Mouse (Mus musculus): ENCODE data around the gene Cacng1. TPM values are rescaled to one million over a fixed set of nuclear protein-coding genes. Genes with fewer than 3 reads are reported as not detected.

Gene Cacng1
- not detected for total RNA-seq (2021)
- long read RNA-seq, experiment 1: 0 reads
- long read RNA-seq, experiment 2: 0 reads

DNA sequence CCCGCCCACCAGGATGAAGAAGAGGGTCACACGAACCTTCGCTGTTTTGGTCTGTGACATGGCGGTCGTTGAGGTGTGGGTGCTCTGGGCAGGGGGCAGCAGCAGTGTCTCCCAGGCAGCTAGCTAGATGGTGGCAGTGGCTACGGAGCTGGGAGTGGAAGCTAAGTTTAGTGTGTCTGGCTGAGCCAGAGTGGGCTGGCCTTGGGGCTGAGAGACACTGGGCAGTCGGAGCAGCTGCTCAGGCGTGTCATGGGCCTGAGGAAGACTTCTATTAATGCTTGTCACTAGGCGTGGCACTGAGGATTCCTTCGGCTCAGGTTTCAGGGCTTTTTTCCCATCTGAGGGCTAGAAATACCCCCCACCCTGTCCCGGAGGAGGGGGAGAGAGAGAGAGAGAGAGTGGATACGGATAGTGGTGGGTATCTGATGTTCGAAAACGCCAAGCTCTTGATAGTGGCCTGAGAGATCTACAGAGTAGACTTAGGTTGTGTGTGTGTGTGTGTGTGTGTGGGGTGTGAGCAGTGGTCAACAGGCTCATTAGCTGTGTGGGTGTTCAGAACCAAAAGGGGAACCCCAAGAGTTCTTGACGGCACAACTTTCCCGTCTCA lies at the start of gene Cacng1:
TSS of gene Cacng1 (minus strand) at position 191 of the 607 bp plus-strand sequence.
- DNase-seq (ENCODE audit: low spot score in 2 of 2): no peak

DNA sequence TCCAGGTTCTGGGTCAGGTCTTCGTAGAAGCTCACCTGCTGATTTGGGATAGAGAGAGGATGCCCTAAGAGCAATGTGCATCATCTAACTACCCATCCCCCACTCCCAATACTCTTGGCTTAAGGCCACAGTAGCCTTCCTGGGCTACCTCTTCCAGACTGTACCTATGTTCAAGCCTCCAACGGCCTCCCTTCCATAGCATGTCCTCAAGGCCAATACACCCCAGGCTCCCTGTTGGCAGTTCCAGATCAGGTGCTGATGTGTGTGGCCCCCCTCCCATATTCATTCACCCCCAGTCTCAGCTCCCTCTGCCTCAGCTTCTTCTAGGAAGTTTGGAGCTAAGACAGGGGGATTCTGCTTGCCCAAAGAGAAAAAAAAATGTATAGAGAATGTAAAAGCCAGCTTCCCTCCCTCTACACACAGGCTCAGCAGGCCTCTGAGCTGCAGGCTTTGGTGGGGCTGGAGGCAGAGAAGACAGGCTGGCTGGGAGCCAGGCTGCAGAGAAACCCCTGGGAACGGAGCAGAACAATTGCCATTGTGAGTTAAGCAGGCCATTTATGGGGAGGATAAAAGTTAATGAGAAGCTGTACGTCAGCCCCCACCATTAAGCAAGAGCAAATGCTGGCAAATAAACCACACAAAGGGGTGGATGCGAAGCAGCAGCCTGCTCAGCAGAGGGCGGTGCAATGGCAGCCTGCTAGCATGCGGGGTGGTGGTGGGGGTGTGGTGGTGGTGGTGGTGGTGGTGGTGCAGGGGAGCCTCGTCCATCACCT lies 46.6 kb upstream of the Cacng1 start:
- DNase-seq (ENCODE audit: low spot score in 2 of 2): no peak

DNA sequence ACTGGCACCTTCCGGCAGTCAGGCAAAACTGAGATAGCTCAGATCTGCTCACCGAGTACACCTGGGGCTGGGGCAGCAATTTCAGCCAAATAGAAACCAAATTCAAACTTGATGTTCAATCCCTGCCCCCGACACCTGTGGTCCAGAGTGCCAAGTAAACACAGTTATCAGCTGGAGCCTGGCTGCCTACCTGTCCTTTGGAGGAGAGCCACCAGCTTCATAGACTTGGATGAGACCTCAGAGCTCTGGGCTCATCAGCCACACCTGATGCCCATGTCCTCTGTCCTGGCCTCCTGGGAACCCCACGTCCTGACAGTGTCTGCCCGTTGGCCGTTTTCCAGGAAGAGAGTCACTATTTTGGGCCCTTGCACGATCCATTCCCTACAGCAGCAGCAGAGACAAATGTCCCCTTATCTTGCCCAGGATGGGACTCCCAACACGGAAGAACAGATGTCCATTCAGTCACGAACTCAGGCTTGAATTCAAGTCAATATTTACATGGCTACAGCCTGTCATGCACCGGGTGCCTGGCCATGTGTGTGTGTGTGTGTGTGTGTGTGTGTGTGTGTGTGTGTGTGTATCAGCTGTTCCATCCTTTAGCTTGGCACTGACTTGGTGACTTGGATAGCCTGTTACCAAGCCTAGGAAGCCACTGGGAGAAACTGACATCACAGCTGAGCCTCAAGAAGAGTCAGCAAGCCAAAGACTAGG lies 45.6 kb upstream of the Cacng1 start:
- peak in 1 of 2 experiments; percentile 55 for DNase-seq (ENCODE audit: low spot score in 2 of 2)

DNA sequence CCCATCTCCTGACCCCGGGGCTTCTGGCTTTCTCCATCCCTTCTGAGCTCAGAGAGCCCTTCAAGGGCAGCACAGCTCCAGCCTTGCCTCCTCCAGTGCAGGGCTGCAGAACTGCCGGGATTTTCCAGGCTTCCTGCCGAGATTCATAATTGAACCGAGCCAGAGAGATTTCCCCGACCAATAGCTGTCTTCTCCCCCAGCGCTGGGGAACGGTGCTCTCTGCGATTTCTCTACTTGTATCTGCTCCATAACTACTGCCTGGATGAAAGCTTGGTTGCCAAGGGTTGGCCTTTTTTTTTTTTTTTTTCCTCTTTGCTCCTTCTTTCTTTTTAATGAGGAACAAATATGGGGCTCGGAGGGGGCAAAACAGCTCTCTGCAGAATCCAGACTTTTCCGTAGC lies 43.7 kb upstream of the Cacng1 start:
- DNase-seq (ENCODE audit: low spot score in 2 of 2): no peak

DNA sequence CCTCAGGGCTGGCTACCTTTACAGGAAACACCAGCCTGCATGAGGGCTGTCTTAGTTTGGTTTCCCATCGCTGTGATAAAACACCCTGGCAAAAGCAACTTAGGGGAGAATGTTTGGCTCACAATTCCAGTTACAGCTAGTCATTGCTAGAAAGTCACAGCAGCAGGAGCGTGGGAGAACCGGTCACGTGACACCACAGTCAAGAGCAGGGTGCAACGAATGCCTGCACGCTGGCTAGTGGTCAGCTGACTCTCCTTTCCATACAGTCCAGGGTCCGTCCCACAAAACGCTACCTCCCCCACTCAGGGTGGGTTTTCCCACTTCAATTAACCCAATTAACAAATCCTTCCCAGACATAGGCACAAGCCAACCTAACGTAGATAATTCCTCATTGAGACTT lies 43.2 kb upstream of the Cacng1 start:
- no peak for DNase-seq (ENCODE audit: low spot score in 2 of 2)

DNA sequence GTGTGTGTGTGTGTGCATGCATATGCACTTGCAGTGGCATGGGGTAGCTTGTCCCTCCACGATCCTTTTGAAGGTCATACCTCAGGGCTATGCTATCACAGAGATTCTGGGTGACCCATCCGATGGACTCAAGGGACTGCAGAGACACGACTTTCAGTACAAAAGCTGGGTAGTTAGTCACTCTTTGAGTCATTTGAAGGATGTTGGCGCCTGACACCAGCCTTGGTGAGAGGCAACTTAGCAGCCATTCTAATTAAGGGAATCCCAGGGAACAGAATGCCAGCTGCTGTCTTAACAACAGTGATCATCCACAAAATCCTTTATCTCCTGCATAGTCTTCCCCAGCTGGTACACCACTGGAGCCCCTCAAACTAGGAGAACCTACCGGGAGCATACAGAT lies 32.8 kb upstream of the Cacng1 start:
- DNase-seq (ENCODE audit: low spot score in 2 of 2): no peak

DNA sequence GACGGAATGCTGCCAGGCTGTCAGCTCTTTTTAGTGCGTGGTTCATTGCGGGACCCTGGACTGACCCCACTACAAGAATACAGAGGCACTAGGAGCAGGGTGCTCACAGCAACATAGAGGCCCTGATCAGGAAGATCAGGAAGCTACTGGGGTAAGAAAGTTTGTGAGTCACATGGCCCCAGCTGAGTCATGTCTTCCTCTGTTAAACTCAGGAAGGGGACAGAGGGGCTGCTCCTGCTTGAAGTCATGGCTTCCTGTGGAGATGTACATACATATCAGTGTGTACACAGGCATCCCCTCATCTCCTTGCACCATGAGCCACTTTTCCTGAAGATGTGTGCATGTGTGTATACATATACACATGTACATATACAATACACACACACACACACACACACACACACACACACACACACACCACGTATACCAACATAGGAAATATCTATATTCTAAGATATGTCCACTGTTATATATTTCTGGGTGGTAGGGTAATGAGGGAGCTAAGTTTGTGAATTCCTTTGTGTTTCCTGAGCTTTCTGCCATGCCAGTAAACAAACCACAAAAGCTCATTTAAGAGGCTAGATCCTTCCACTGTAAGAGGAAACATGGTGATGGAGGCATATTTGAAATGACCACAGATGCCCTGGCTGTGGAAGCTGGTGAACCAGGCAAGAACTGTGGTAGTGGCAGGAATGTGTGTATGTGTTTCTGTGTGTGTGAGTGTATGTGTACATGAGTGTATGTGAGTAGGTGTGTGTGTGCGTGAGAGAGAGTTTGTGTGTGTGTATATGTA lies 32.1 kb upstream of the Cacng1 start:
- no peak for DNase-seq (ENCODE audit: low spot score in 2 of 2)

DNA sequence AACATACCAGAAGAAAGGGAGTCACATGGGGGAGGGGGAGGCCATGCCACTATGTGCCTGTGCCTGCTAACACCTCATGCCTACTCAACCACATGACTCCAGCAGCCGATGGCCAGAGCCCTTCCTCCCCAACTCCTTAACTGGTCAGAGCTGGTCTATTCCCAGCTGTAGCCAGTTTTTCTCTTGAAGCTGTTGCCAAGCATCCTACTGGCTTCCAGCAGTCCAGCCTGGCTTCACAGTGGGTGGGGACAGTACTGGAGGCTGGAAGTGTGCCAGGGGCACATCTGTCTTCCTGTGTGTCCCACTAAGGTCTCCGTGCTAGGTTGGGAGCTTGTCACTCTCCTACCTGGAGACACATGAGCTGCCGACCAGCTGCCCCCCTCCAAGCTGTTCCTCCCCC lies 26.8 kb upstream of the Cacng1 start:
- DNase-seq (ENCODE audit: low spot score in 2 of 2): no peak

DNA sequence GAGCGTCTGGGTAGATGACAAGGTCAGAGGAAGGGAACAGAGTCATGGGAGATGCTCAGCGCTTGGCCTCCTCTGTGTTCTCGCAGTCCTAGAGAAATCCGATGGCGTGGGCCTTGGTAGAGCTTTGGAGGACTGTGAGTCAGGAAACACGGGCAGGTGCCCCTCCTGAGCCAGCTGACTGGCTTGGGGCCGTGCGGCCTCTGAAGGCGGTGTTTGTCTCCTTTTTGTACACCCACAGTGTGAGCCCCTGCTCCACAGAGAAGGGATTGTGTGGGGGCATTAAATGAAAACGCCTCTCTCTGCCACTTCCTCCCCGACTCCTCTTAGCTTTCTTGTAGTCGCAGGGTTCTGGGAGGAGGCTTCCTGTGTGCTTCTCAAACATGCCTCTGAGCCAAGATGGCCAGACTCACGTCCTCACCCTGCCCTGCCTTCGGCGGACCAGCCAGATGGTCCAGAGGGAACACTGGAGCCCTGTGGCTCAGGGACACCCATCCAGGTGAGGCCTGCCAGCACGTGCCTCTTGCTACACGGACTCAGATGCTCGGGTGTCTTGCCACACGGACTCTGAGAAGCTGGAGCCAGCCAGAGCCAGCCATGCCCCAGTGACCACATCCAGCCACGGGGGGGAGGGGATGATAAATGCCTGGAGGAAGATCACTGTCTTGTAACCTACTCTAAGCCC lies 22.2 kb upstream of the Cacng1 start:
- DNase-seq (ENCODE audit: low spot score in 2 of 2): peak in 1 of 2 experiments; percentile 45

DNA sequence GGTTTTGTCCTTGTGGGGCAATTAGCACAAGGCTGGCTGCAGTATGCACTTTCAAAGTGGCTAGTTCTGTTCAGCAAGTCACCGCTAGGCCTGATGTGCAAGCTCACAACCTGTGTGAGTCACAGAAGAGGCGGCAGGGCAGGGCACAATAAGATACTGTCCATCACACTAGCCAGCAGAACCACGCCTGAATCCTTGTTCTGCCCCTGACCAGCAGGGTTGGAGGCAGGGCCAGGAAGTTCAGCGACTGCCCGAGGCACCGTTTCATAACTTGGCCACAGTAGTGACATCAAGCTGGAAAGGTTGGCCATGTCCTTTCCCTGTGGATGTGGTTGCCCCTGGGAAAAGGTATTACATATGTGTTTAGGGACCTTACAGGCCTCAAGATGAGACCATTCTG lies 21.6 kb upstream of the Cacng1 start:
- DNase-seq (ENCODE audit: low spot score in 2 of 2): no peak

DNA sequence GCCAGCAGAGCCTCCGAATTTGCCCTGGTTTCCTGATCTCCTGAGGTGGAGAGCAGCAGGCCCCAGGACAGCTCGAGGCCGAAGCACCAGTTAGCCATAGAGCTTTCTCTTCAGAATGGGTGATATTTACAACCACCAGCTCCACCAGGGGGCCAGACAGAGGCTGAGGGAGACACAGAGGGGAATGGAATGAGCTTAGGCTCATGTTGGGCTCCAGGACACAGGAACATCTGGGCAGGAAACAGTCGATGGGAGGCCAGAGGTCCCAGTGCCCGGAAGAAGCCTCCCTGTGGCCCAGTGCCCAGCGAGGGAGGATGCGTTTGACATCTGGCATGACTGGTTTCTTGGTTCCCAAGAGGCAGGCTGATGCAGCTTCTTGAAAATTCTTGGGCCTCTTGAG lies 17.8 kb upstream of the Cacng1 start:
- DNase-seq (ENCODE audit: low spot score in 2 of 2): no peak

DNA sequence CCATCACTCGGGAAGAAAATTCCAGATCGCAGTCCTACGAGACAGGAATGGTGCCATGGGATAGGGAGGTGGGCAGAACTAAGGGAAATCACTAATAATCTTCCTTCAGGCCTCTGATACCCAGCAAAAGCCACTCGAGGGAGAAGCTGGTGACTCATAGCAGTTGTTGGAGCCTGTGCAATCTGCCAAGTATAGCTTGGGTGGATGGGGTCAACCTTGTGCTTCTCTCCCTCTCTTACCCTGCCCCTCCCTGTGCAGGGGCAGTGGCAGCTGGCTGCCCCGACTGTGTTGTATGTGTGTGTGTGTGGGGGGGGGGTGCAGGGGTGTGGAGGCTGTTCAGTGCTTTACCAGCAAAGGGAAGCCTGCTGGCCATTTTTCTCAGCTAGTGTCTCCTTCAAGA lies 15.2 kb upstream of the Cacng1 start:
- no peak for DNase-seq (ENCODE audit: low spot score in 2 of 2)

DNA sequence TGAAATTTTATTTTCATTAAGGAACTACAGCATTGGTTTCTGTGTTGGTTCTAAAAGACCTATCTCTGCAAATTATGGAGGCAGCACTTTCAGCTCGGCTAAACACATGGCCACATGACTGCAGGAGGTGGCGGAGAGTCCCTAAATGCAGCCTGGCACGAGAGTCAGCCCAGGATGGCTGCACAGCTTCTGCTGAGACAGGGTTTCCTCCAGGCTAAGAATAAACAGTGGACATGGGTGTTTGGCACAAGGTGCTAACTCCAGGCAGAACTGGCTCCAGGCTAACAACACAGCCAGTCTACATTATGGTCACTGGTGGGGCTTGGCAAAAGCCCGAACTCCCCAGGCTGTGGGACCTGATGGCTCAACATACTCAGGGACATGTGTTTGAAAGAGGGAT lies 14.6 kb upstream of the Cacng1 start:
- DNase-seq (ENCODE audit: low spot score in 2 of 2): no peak

DNA sequence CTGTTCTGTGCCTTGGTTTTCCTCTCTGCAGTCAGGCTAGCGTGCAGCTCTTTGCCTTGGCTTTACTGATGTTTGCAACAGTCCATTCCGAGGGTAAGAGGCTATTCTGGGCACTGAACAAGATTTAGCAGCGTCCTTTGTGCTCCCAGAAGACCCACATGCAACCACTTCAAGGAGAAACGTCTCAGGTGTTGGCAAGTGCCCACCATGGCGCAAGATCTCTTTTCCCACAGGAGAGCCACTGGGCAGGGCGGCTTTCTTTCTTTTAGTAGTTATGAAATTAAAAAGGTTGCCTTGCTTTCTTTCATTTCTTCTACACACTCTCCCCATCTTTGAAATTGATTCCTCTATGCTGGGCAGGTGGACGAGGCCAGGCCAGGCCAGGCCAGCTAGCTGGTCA lies 12.8 kb upstream of the Cacng1 start:
- DNase-seq (ENCODE audit: low spot score in 2 of 2): no peak

DNA sequence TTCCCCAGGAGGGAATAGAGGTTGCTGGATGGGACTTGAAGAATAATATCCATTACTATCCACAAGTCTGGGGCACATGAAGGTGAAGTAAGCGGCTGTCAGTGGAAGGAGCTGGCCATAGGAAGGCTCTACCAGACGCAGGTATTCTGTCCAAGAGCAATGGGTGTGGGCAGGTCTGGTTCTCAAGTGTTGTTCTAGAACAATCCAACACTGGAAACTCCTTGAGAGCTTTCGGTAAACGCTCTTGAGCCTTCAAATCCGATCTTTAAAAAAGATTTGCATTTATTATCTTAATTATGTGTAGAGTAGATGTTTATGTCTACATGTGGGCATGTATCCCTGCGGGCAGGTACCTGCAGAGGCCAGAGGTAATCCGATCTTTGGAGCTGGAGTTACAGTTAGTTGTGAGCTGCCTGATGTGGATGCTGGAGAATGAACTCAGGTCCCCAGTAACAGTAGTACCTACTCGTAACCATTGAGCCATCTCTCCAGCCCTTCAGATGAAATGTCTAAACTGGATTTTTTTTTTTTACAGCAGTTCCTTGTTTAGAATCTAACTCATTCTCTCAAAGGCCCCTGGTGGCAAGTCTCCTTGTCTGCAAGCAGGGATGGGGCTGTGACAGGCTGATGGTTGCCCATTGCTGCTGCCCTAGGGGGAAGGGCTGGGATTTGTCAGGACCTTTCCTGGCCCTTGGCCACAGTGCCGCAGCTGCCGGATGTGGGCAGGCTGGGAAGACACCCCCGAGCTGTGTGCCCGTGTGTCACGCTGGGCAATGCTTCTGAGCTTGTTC lies 11.9 kb upstream of the Cacng1 start:
- DNase-seq (ENCODE audit: low spot score in 2 of 2): peak; percentile 21 to 27

DNA sequence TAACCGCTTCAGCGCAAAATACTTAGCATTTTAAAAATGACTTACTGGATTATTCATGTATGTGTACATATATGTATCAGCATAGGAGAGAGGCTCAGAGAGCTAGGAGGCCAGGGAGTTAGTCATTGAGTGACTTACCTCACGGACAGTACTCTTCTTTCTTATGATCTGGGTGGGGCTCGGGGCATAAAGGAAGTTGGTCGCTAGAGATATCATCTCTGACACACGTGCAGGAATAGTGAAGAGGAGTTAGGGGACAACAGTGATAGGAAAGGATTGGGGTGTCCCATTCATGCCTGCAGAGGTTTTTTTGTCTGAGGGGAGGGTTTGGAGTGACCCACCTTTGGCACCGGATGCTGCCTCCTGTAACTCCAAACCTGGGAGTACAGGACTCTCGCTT lies 8.3 kb upstream of the Cacng1 start:
- no peak for DNase-seq (ENCODE audit: low spot score in 2 of 2)

DNA sequence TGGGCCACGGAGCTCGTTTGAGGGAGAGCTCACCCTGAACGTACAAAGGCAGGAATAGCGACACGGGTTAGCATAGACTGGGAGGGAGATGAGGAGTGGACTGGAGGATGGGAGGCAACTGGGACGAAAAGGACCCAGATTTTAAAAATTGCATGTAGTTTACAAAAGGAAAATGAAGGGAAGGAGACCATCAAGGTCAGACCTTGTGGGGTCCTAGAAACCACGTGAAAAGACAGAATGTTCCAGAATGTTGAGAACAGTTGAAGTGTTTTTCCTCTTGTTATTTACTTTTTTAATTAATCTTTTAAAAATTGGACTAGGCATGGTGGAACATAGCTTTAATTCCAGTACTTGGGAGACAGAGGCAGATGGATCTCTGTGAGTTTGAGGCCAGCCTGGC lies 4.7 kb upstream of the Cacng1 start:
- no peak for DNase-seq (ENCODE audit: low spot score in 2 of 2)

DNA sequence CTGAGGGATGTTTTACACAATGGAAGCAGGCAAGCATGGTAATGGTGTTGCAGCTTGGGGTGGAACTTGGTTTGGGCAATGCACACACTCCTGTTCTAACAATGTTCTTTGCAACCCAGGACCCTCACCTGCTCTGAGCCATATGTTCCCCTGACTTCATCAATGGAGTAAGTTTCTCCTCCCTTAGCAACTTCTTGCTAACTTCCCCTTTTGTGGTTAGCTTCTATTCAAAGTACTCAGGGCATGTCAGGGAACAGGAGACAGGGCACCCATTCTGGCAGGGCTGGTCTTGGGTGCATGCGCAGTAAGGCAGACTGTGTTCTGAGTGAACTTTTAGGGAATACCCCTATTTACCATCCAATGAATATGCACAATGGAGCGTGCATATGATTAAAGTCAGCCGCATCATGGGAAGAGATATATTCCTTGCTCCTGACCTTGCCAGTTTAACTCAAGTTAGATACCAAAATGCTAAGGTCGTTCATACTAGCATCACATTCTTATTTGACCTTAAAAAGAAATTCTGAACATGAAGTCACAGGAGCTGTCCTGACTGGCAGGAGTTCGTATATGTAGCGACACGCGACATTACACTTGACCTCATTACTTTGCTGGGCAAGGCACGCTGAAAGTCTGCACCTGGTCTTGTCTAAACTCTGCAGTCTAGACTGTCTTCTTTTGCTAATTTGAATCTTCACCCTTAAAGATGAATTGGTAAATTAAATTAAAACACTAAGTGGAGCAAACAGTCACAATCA lies 4.1 kb upstream of the Cacng1 start:
- no peak for DNase-seq (ENCODE audit: low spot score in 2 of 2)

DNA sequence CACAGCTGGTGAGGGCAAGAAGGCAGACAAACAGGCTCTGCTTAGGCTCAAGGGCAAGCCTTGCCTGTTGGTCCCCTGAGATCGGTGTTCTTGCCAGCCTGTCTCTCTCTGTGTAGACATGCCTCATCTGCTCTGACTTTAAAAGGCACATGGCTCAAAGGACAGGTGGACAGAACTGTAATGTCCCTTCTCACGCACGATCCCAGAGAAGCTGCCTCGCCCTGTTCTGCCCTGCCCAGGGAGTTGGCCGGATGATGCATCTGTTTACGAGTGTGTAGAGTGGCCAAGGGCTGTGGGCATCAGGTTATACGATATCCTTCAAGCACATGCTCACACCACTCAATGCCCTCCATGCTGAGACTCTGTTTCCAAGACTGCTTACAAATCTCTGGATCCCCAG lies 2.0 kb downstream of the Cacng1 start:
- no peak for DNase-seq (ENCODE audit: low spot score in 2 of 2)
